Mouse (Mus musculus) hindbrain, embryonic 16.5 days (tissue): ENCODE measurements at regions not wholly inside any gene's neighbourhood (a gene's known extent, or its start where the extent isn't known, plus 50 kb on each side); places are given as distances from the start of the nearest gene placed in this dataset.
"Not testable (repeated sequence)": the region's sequence is repeated elsewhere in the genome, so short reads cannot be mapped to it uniquely, and the experiment has no call there.

Experiments
- ATAC-seq: fragments of 200-750 bp; cut with Nextera tagmentation; 2 replicates; pipeline ENCODE4 v1.8.0; 2017; ENCODE audit warnings: moderate TSS enrichment, moderate library complexity
- H3K27ac ChIP-seq: fragments of 300-500 bp; sonication (generic); 2 replicates; pipeline ENCODE4 v1.5.1; 2014; ENCODE audit warnings: low read depth, mild to moderate bottlenecking, control low read depth, low read length, moderate library complexity
- H3K27me3 ChIP-seq: fragments of 300-500 bp; sonication (generic); replicated peaks from 2 replicates; pipeline ENCODE4 v1.6.1; 2014; ENCODE audit warnings: low read length; ENCODE audit not compliant: control insufficient read depth, insufficient read depth
- H3K36me3 ChIP-seq: fragments of 300-500 bp; sonication (generic); 2 replicates; pipeline ENCODE4 v1.6.1; 2014; ENCODE audit warnings: mild to moderate bottlenecking, low read length, moderate library complexity, mixed read lengths; ENCODE audit not compliant: control insufficient read depth, insufficient read depth
- H3K4me1 ChIP-seq: fragments of 300-500 bp; sonication (generic); 2 replicates; pipeline ENCODE4 v1.6.1; 2014; ENCODE audit warnings: low read depth, low read length; ENCODE audit not compliant: control insufficient read depth, insufficient read depth
- H3K4me2 ChIP-seq: fragments of 300-500 bp; sonication (generic); 2 replicates; pipeline ENCODE4 v1.6.1; 2014; ENCODE audit warnings: mild to moderate bottlenecking, low read length, control low read depth, moderate library complexity
- H3K4me3 ChIP-seq: fragments of 300-500 bp; sonication (generic); 2 replicates; pipeline ENCODE4 v1.5.1; 2014; ENCODE audit warnings: mild to moderate bottlenecking, low read length, control low read depth, moderate library complexity
- H3K9ac ChIP-seq: fragments of 300-500 bp; sonication (generic); 2 replicates; pipeline ENCODE4 v1.6.1; 2014; ENCODE audit warnings: low read depth, mild to moderate bottlenecking, control low read depth, low read length, moderate library complexity
- H3K9me3 ChIP-seq: fragments of 300-500 bp; sonication (generic); 2 replicates; pipeline ENCODE4 v1.6.1; 2014; ENCODE audit warnings: mild to moderate bottlenecking, low read length, moderate library complexity; ENCODE audit not compliant: control insufficient read depth
- WGBS: fragments of 180-500 bp; shearing (Covaris S2); extraction: QIAGEN DNeasy Blood & Tissue Kit; methylation state at CpG from one replicate; pipeline ENCODE4 v1.1.7; 2014; 5-methylcytosine and 5-hydroxymethylcytosine counted together

GRCm38 (mm10) chr1:150218802-150219201, 100.4 kb upstream of the Pdc start:
- H3K9me3 ChIP-seq, result no peaks in the 10 kb centered on the region
- H3K36me3 ChIP-seq, result no peaks in the 10 kb centered on the region
- no peaks in the 10 kb centered on the region for H3K27me3 ChIP-seq
- no peak overlapping the region for H3K4me2 ChIP-seq
- no peak for ATAC-seq
- no peak overlapping the region for H3K27ac ChIP-seq
- H3K9ac ChIP-seq, result no peak overlapping the region
- no peaks in the 10 kb centered on the region for H3K4me1 ChIP-seq
- no peak overlapping the region for H3K4me3 ChIP-seq
- 79% methylated on average over 2 of the region's 2 CpGs for WGBS

DNA sequence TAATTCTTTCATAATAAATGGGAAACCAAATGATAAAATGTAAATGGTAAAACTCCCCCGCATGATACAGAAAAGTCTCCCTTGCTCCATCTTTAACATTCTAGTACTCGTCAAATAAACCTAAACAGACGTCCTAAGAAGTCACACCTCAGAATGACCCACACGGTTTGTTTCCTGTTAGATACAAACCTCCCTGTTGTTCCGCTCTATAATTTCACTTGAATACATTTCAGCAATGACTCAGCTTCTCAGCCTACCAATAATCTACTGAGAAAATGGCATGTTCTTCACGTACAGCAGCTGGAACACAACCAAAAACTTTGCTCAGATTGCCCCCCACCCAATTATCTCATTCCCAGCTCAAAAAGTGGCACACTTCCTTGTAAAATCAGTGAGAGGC, 93.7 kb upstream of the Pdc start:
- no peaks in the 10 kb centered on the region for H3K27me3 ChIP-seq
- H3K4me1 ChIP-seq, result no peaks in the 10 kb centered on the region
- H3K9me3 ChIP-seq, result no peaks in the 10 kb centered on the region
- no peak overlapping the region for H3K4me2 ChIP-seq
- ATAC-seq, result no peak
- no peak overlapping the region for H3K9ac ChIP-seq
- H3K36me3 ChIP-seq, result no peaks in the 10 kb centered on the region
- no peak overlapping the region for H3K27ac ChIP-seq
- WGBS, result 82% methylated on average over 6 of the region's 6 CpGs
- no peak overlapping the region for H3K4me3 ChIP-seq

GRCm38 (mm10) chr1:150239504-150239903, 79.7 kb upstream of the Pdc start:
- WGBS, result 92% methylated on average over 1 of the region's 1 CpGs
- H3K4me3 ChIP-seq, H3K9me3 ChIP-seq, ATAC-seq, H3K4me1 ChIP-seq, H3K9ac ChIP-seq, H3K27ac ChIP-seq, H3K4me2 ChIP-seq, H3K36me3 ChIP-seq, H3K27me3 ChIP-seq: not testable (repeated sequence)

DNA sequence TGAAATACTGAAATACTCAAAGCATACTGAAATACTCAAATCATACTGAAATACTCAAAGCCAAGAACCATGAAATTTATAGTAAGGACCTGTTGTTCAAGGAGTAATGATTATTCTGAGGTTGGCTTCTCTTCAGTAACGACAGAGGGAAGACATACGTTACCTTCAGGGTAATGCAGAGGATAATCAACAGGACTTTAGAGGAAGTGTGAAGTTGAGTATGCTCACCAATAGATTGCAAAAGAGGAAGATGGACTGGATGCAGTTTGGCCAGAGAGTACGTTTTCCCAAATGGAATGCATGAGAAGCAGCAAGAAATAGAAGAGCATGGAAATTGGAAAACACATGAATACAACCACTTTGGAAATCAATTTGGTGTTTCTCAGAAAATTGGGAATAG, 79.1 kb upstream of the Pdc start:
- Histone ChIP-seq H3K4me1 (no peaks in the 10 kb centered on the region), H3K9me3 (no peaks in the 10 kb centered on the region), H3K4me2 (no peak overlapping the region), H3K27ac (no peak overlapping the region), H3K9ac (no peak overlapping the region), H3K4me3 (no peak overlapping the region), H3K27me3 (no peaks in the 10 kb centered on the region), H3K36me3 (no peaks in the 10 kb centered on the region)
- WGBS, result 89% methylated on average over 3 of the region's 3 CpGs
- ATAC-seq, result no peak

- H3K9ac ChIP-seq, result no peak overlapping the region
- ATAC-seq, result no peak
- H3K4me2 ChIP-seq, result no peak overlapping the region
- no peak overlapping the region for H3K4me3 ChIP-seq
- no peaks in the 10 kb centered on the region for H3K9me3 ChIP-seq
- 92% methylated on average over 4 of the region's 4 CpGs for WGBS
- no peaks in the 10 kb centered on the region for H3K4me1 ChIP-seq
- no peak overlapping the region for H3K27ac ChIP-seq
- H3K27me3 ChIP-seq, result no peaks in the 10 kb centered on the region
- no peaks in the 10 kb centered on the region for H3K36me3 ChIP-seq
These were observed 78.1 kb upstream of the Pdc start for GRCm38 (mm10) chr1:150241153-150241552.

DNA sequence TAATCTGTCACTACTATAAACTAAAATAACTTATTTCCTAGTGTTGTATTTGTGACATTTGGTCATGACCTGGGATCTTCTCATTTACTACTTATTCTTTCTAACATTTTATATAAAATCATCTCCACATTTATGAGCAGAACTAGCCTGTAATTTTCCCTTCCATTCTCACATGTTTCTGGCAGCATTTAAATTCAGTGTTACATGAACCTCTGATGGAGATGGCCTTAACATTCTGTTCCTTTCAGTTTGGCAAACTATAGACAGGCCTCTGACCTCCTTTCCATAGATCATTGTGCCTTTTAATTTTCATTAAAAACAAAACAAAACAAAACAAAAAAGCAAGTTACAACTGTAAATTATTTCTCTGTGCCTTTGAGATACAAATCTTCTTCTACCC, 77.1 kb upstream of the Pdc start:
- H3K36me3 ChIP-seq, result no peaks in the 10 kb centered on the region
- no peaks in the 10 kb centered on the region for H3K9me3 ChIP-seq
- no peak for ATAC-seq
- no peak overlapping the region for H3K4me2 ChIP-seq
- H3K9ac ChIP-seq, result no peak overlapping the region
- H3K27ac ChIP-seq, result no peak overlapping the region
- no peaks in the 10 kb centered on the region for H3K4me1 ChIP-seq
- H3K4me3 ChIP-seq, result no peak overlapping the region
- H3K27me3 ChIP-seq, result no peaks in the 10 kb centered on the region

GRCm38 (mm10) chr1:150244916-150245315, 74.3 kb upstream of the Pdc start:
- Histone ChIP-seq H3K4me2 (no peak overlapping the region), H3K4me3 (no peak overlapping the region), H3K27me3 (no peaks in the 10 kb centered on the region), H3K9me3 (no peaks in the 10 kb centered on the region), H3K36me3 (no peaks in the 10 kb centered on the region), H3K27ac (no peak overlapping the region), H3K4me1 (no peaks in the 10 kb centered on the region), H3K9ac (no peak overlapping the region)
- 80% methylated on average over 3 of the region's 3 CpGs for WGBS
- ATAC-seq, result no peak

GRCm38 (mm10) chr1:150251422-150251821, 67.8 kb upstream of the Pdc start:
- no peaks in the 10 kb centered on the region for H3K27me3 ChIP-seq
- no peak overlapping the region for H3K27ac ChIP-seq
- H3K4me3 ChIP-seq, result no peak overlapping the region
- H3K4me2 ChIP-seq, result no peak overlapping the region
- H3K4me1 ChIP-seq, result no peaks in the 10 kb centered on the region
- no peak for ATAC-seq
- no peaks in the 10 kb centered on the region for H3K36me3 ChIP-seq
- 96% methylated on average over 1 of the region's 1 CpGs for WGBS
- H3K9me3 ChIP-seq, result no peaks in the 10 kb centered on the region
- no peak overlapping the region for H3K9ac ChIP-seq

DNA sequence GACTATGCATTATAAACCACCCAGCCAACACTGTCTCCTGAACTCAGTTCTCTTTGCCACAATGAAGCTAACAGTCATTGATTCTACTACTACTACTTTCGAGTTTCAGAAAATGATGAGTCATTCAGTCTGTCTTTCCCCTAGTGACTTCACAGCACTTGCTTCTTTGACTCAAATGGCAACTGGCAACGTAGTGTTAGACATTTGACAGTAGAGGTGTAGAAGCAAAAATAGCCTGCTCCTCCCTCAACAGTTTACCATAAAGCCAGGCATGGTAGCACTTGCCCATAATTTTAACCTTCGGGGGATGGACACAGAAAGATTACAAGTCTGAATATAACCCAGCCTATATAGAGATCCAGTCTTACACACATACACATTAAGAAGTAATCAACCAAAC, 67.3 kb upstream of the Pdc start:
- Histone ChIP-seq H3K27ac (no peak overlapping the region), H3K27me3 (no peaks in the 10 kb centered on the region), H3K9me3 (no peaks in the 10 kb centered on the region), H3K4me1 (no peaks in the 10 kb centered on the region), H3K4me2 (no peak overlapping the region), H3K4me3 (no peak overlapping the region), H3K36me3 (no peaks in the 10 kb centered on the region), H3K9ac (no peak overlapping the region)
- WGBS, result 89% methylated on average over 3 of the region's 3 CpGs
- no peak for ATAC-seq

- no peak for ATAC-seq
- Histone ChIP-seq H3K36me3 (no peaks in the 10 kb centered on the region), H3K4me2 (no peak overlapping the region), H3K9me3 (no peaks in the 10 kb centered on the region), H3K4me3 (no peak overlapping the region), H3K27ac (no peak overlapping the region), H3K27me3 (no peaks in the 10 kb centered on the region), H3K4me1 (no peaks in the 10 kb centered on the region), H3K9ac (no peak overlapping the region)
- 72% methylated on average over 4 of the region's 4 CpGs for WGBS
These were observed 61.6 kb upstream of the Pdc start for GRCm38 (mm10) chr1:150257596-150257995.
